Mouse (Mus musculus) left cerebral cortex, adult 8-10 months (tissue): ENCODE data around the gene Muc1. TPM values are rescaled to one million over a fixed set of nuclear protein-coding genes. Genes with fewer than 3 reads are reported as not detected.

Experiments
- DNase-seq, 2 experiments: peaks; one replicate each; pipeline ENCODE4 v3.0.0; 2022; ENCODE audit warnings: low spot score in 2 of 2
- total RNA-seq, 4 experiments: library from RNA; stranded (reverse); gene quantifications; 2 replicates each; pipeline ENCODE4 v1.2.4; 2022

Muc1 gene
- 1 to 10 TPM in 1 of 4 experiments, under 1 TPM in 3; 0.36 to 1.5 (median 0.67) TPM for total RNA-seq

DNA sequence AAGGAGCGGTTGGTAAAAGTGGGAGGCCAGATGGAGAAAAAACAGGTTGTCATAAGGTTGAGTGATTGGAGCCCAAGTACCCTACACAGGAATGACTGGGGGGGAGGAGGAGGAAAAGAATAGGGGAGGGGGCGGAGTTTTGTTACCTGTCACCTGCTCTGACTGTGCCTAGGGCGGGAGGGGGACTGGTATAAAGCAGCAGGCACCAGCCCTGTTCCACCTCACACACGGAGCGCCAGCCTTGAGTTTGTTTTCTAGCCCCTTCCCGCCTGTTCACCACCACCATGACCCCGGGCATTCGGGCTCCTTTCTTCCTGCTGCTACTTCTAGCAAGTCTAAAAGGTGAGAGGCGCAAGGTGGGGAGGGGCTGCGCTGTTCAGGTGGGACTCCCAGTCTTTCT is at the start of gene Muc1:
Gene Muc1 (plus strand): TSS at position 222 of the 400 bp plus-strand sequence.
- DNase-seq = no peak

DNA sequence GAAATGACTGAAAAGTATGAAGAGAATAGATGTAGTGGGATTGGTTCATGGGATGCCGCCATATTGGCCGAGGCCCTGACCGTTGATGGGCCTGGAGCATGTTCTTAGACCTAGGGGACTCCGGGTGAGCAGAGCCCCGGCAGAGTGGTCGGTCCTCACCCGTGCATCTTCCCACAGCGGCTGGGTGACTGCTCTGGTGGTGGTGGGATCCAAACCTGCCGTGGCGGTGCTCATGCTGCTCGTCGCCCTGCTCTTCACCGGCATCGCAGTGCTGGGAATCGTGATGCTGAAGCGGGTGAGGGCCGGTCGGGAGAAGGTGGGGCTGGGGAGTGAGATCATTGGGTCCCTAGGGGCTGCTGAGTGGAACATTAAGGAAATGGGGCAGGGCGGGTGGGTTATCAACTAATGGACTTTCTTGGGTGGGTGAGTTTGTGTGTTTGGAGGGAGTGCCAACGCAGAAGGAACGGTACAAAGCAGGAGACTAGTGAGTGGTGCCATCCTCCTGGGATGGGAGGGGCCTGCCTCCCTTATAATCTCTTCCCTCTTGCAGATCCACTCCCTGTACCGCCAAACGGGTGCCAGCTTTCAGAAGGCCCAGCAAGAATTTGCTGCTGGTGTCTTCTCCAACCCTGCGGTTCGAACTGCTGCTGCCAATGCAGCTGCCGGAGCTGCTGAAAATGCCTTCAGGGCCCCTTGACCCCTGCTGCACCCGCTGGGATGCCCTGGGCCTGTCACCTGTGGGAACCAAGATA is 46.9 kb upstream of the Muc1 start:
- DNase-seq = no peak

DNA sequence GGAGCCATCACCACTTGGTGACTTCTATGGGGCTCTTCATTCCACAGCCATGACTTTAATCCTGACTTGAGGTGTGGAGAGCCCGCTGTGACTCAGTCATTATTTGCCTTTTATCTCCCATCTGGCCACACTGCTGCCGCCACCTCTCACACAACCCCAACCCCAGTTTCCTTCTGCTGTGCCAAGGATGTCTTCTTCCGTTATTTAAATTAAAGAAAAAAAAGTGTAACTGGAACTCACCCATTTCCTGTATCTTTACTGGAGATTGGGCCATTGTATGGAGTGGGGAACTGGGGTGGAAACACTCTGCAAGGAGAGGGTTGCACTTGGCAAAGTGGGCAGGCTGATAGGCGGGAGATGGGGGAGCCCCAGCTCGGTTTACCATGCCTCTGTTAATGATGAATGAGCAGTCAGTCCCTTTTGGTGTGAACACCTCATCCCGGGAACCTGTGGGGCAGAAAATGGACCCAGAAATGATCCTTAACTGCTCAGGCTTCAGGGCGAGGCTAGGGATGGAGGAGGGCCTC is 46.3 kb upstream of the Muc1 start:
- no peak for DNase-seq

DNA sequence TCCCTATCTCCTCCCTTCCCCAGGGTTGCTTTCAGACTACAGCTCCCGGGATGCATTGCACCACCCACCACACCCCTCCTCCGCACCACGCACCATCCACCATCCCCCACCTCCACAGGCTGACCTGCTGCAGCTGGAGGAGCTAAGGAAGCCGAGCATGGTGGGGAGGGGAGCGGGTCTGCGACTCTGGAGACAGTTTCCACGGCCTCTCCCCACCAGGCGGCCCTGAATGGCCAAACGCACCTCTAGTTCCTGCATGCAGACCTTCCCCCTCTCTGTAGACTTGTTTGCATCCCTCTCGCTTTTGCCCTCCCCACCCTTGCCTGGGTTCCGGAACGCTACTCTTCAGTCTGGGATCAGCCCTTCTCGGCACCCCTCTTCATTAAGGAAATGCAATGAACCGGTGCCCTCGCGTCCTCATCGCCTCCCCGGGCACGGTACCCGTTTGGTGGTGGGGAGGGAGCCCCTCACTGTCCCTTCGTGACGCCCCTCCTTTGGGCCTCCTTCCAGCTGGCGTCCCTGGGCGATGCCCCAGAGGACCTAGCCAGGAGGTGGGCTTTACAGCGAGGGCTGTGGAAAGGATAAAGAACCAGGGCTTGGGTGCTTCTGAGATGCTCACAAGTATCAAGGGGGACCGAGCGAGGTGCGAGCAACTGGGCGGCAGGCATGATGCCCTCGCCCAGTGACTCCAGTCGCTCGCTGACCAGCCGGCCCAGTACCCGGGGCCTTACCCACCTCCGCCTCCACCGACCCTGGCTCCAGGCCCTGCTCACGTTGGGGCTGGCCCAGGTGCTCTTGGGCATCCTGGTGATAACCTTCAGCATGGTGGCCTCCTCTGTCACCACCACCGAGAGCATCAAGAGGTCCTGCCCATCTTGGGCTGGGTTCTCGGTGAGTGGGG is 45.5 kb upstream of the Muc1 start, which contains the start of gene Fam189b:
Gene Fam189b (plus strand): TSS at position 86 of the 901 bp plus-strand sequence.
- DNase-seq = peak; percentile 87 to 91

DNA sequence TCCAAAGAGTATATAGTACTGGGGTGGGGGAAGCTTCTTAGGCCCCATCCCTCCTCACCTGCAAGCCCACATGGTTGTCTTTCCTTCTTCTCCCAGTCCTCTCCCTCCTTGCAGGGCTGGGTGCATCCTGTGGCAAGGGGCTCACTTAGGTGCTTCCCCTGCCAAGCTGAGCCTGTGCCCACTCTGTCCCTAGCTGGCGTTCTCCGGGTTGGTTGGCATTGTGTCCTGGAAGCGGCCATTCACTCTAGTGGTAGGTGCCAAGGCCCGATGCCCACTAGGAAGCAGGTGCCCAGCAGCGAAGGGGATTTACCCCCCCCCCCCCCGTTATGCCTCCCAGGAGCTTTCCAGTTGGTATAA is 44.9 kb upstream of the Muc1 start:
- DNase-seq = no peak

DNA sequence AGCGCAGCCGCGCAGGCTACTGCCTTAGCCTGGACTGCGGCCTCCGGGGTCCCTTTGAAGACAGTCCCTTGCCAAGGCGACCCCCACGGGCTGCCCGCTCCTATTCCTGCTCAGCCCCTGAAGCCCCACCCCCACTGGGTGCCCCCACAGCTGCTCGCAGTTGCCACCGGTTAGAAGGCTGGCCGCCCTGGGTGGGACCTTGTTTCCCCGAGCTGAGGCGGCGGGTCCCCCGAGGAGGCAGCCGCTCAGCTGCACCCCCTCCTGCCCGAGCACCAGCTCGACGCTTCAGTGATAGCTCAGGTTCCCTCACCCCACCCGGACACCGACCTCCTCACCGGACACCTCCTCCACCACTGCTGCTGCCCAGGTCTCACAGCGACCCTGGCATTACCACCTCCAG is 41.7 kb upstream of the Muc1 start:
- DNase-seq = no peak

DNA sequence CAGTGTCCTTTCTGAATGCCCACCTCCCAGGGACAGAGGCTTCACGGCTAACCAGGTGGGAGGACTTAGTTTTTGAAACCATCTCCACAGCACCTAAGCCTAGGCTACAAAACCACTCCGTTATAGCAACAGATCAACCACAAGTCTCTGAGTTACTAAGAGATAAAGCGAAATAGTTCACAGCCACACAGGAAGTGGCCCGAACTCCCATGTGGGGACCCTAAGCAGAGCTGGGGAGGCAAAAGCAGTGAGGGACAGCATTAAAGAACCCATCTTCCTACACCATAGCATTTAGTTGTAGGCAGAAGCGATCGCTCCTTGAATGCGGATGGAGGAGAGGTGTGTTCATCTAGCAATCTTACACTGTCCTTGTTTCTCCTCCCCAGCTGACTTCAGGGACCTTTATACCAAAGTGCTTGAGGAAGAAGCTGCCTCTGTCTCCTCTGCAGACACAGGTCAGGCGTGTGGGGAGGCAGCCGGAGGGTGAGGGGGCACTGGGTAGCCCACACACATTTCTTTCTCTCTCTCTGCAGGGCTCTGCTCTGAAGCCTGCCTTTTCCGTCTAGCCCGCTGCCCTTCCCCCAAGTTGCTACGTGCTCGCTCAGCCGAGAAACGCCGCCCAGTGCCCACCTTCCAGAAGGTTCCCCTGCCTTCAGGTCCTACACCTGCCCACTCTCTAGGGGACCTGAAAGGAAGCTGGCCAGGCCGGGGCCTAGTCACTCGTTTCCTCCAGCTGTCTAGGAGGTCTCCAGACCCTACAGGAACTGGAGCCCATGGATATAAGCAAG is 41.0 kb upstream of the Muc1 start:
- DNase-seq = no peak

DNA sequence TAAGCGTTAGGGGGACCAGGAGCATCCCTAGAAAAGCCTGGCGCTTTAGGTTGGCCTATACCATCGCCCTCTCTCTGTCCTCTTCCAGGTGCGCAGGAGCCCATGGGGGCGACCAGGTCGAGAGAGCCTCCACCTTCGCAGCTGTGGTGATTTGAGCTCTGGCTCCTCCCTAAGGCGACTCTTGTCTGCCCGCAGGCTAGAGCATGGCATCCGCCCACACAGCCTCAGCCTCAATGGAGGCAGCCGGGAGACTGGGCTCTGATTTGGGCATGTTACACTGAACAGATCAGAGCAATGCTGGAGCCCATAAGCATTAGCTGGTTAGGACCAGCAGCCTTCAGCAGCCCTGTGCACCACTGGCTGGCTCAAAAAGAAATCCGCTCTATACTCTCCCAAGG is 40.4 kb upstream of the Muc1 start:
- no peak for DNase-seq

DNA sequence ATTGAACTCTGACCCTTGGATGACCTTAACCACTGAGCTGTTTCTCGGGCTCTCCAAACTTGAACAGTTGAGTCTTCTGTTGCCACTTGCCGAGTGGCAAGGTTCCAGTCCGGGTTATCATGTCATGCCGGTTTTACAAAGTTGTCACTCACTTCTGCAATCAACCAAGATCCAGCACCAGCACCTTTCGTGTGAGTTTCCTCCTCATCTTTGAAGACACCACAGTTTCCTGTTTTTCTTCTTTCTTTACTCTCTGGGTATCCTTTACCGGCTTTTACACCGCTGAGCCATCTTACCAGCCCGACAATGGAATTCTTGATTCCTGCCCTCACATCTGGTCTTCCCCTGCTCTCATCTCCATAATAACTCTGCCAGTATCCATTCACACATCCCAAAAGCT is 38.4 kb upstream of the Muc1 start:
- no peak for DNase-seq

DNA sequence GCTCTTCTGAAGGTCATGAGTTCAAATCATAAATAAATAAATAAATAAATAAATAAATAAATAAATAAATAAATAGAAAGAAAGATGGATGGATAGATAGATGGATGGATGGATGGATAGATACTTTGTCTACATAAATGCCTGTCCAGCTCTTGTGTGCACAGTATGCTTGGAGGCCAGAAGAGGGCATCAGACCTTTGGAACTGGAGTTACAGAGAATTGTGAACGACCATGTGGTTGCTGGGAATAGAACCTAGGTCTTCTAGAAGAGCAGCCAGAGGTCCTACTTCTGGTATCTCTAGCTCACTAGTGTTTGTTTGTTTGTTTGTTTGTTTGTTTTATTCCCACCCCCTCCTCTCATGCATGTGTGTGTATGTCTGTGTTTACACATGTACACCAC is 35.5 kb upstream of the Muc1 start:
- no peak for DNase-seq

DNA sequence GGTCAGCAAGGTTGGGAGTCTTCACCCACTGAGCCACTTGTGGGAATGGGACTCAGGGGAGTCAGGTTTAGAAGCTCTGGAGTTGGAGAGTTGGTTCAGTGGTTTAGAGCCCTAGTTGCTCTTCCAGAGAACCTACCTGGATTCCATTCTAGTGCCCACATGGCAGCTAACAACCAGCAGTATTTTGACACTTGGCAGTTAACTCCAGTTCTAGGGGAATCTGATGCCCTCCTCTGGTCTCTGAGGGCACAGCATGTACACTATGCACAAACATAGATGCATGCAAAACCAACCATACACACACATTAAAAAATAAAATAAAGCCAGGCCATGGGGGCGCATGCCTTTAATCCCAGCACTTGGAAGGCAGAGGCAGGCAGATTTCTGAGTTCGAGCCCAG is 35.0 kb upstream of the Muc1 start:
- no peak for DNase-seq

DNA sequence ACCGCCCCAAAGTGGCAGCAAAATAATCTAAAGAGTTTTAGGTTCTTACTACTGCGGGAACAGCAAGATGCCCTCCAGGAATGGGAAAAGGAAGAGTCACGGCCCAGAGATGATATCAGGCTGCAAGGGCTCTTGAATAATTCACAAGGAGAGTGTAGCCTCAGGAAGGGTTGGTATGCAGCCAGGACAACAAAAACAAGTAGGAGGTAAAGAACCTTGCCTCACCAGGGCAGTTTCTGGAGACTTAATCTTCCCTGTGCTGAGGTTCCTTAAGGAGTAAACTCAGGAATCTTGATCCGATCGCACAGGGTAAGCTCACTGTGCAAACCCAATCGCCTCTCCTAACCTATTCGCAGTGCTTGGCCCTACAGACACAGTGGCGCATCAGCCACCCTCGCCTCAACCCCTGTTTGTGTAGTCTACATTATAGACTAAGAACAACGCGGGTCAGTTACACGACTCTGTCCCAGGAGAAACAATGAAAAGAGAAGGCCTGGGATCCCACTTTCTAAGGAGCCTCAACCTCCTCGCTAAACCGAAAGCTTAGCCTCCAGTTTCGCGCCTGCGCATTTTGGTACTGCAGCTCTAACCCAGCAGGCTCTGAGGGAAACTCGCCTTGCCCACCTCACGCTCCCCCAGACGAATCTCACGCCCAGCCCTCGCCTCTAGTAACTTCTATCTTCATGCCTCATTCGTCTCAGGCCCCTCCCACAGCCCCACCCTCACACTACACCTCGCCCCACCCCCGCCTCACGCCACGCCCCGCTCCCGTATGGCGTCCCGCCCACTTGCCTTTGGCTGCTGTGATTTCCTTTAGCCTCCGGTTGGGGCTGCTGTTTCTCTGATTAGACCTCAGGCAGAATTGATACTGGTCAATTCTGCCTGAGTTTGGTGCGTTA is 32.6 kb upstream of the Muc1 start:
- DNase-seq = peak in 1 of 2 experiments; percentile 86

DNA sequence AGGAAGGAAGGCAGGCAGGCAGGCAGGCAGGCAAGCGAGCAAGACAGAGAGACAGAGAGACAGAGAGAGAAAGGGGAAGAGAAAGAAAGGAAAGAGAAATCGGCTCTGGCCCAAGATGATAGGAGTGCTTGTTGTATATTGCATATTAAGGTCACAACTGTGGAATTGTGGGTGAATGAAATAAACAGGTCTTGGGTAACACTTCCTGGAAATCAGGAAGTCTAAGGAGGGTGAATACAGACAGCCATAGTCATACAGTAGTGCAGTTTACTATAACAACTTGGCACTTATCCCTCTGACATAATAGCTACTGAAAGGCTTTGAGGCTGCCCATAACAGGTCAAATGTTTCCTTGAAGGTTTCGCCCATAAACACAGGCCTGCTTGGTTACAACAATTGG is 29.0 kb upstream of the Muc1 start:
- no peak for DNase-seq

DNA sequence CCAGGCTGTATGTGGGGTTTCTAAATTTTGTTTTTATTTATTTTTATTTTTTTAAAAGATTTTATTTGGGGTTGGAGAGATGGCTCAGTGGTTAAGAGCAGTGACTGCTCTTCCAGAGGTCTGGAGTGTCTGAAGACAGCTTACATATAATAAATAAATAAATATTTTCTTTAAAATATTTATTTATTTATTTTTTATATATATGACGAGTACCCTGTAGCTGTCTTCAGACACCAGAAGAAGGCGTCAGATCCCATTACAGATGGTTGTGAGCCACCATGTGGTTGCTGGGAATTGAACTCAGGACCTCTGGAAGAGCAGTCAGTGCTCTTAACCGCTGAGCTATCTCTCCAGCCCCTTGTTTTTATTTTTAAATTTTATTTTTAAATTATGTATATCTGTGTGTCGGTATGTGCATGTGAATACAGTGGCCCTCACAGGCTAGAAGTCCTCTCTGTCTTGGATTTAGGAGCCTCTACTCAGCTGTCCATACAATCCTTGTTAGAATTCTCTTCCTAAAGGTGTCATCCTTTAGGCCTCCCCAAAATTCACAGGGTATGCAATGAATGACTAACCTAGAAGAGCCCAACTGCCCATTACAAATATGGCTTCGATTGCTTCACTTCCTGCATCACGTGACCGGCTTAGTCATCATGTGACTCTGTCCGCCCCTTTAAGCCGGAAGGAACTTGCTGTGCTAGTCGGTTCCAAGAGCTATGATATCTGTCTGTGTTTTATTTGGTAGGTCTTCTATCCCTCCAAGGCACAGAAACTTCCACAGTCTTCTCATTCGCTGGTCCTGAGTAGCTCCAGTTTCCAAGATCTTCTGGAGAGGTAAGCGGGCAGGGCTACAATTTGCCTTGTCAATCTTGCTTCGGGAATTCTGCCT is 26.4 kb upstream of the Muc1 start, which contains the start of gene Gba:
Gene Gba (plus strand): TSS at position 676 of the 889 bp plus-strand sequence.
- peak; percentile 76 to 85 for DNase-seq

DNA sequence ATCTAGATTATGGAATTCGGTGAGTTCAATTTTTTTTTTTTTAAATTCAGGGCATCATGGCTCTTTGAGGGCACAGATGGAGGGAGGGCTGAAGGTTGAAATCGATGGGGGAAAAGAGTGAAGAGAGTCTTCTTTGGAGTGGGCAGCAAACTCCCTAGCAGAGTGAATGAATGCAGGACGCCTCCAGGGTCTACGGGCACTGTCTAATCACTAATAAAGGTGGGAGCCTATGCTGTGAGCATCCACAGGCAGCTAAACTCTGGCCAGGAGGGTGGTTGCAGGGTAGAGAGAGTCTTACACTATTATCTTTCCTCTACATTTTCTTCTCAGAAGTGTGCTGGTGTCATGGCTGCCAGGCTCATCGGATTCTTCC is 25.7 kb upstream of the Muc1 start:
- no peak for DNase-seq

DNA sequence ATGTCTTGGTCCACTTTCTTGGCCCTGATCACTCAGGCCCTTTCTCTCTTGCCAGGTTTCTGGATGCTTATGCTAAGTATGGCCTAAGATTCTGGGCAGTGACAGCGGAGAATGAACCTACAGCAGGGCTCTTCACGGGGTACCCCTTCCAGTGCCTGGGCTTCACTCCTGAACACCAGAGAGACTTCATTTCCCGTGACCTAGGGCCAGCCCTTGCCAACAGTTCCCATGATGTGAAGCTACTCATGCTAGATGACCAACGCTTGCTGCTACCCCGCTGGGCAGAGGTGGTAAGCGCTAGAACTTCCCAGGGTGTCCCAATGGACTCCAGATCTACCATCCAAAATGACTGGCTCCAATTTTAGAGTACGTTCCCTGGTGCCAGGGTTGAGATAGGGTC is 22.8 kb upstream of the Muc1 start:
- no peak for DNase-seq

DNA sequence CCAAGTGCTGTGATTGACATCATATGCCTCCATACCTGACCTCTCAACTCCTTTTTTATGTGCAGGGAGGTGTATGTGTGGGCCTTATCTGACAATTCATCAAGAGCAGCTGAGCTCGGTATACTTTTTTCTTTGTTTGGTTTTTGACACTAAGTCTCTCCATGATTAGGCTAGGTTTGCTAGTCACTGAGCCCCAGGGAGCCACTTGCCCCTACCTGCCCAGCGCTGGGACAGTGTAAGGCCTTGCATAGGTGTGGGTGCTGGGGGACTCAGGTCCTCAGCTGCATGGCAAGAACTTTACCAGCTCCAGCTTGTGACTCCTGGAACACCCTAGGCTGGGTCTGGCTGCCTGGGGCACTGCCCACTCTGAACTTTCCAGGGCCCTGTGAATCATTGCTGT is 22.2 kb upstream of the Muc1 start:
- no peak for DNase-seq

DNA sequence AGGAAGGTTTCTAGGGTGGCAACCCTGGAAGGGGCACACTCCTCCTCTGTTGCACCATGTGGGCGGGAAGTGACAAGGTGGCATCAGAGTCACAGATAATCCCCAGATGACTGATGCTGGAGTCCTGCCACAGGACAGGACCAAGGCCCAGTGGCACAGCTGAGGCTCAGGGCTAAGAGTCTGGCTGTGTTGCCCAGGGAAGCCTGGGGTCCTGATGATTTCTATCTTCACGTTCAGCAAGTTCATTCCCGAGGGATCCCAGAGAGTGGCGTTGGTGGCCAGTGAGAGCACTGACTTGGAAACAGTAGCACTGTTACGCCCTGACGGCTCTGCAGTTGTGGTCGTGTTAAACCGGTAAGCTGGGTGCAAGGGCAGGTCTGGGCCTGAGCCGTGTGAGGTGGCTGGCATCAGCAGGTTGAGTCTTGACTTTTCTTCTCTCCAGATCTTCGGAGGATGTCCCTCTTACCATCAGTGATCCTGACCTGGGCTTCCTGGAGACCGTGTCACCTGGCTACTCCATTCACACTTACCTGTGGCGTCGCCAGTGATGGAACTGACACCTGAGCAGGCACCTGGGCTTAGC is 20.7 kb upstream of the Muc1 start:
- DNase-seq = no peak

DNA sequence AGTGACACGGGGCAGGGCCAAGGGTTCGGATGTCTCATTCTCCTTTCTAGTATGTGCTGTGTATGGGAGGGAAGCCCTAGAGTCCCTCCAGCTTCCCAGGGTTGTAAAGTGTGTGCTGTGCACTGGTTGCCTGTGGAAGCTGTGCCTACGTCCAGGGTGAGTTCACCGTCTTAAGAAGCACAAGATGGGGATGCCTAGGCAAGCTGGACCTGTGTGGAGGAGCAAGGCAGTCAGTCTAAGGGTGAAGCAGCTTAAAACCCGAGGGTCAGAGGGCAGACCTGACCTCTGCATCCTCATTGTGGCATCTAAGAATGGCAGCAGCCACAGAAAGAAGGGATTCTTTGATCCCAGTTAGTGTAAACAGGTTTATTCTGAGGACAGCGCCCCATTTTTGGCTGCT is 20.1 kb upstream of the Muc1 start:
- DNase-seq = no peak
